Mouse (Mus musculus) kidney, postnatal 0 days (tissue): Measurements from ENCODE around the gene Sh3bgr. TPM values are rescaled to one million over a fixed set of nuclear protein-coding genes. Genes with fewer than 3 reads are reported as not detected.

Experiments
- ATAC-seq: fragments of 200-750 bp; cut with Nextera tagmentation; replicated peaks from 2 replicates; pipeline ENCODE4 v1.8.0; 2017; ENCODE audit warnings: low read depth, moderate number of reproducible peaks, moderate TSS enrichment, moderate library complexity; ENCODE audit not compliant: low FRiP score
- DNase-seq: peaks from one replicate; pipeline ENCODE4 v3.0.0-alpha.2; 2016; ENCODE audit warnings: low spot score
- H3K27ac ChIP-seq: fragments of 300-500 bp; sonication (generic); 2 replicates; pipeline ENCODE4 v1.5.1; 2014; ENCODE audit warnings: mild to moderate bottlenecking
- H3K27me3 ChIP-seq: fragments of 300-500 bp; sonication (generic); 2 replicates; pipeline ENCODE4 v1.6.1; 2014; ENCODE audit warnings: low read length, mixed read lengths; ENCODE audit not compliant: insufficient read depth
- H3K36me3 ChIP-seq: fragments of 300-500 bp; sonication (generic); 2 replicates; pipeline ENCODE4 v1.6.1; 2014; ENCODE audit warnings: low read length, mixed read lengths; ENCODE audit not compliant: insufficient read depth
- H3K4me1 ChIP-seq: fragments of 300-500 bp; sonication (generic); replicated peaks from 2 replicates; pipeline ENCODE4 v1.6.1; 2014; ENCODE audit warnings: antibody characterized with exemption, low read length, mixed read lengths; ENCODE audit not compliant: insufficient read depth
- H3K4me2 ChIP-seq: fragments of 300-500 bp; sonication (generic); 2 replicates; pipeline ENCODE4 v1.6.1; 2014; ENCODE audit warnings: mild to moderate bottlenecking, low read length, moderate library complexity, mixed read lengths
- H3K4me3 ChIP-seq: fragments of 300-500 bp; sonication (generic); replicated peaks from 2 replicates; pipeline ENCODE4 v1.5.1; 2014; ENCODE audit warnings: low read depth, low read length
- H3K9ac ChIP-seq: fragments of 300-500 bp; sonication (generic); 2 replicates; pipeline ENCODE4 v1.6.1; 2014; ENCODE audit warnings: low read depth, low read length
- H3K9me3 ChIP-seq: fragments of 300-500 bp; sonication (generic); replicated peaks from 2 replicates; pipeline ENCODE4 v1.6.1; 2016; ENCODE audit warnings: low read length, inconsistent platforms, mixed read lengths
- CTCF ChIP-seq: IDR thresholded peaks from 2 replicates; pipeline ENCODE4 v1.5.1; 2016; ENCODE audit warnings: antibody characterized with exemption, low read depth, mild to moderate bottlenecking, moderate library complexity
- WGBS: fragments of 180-500 bp; shearing (Covaris S2); extraction: QIAGEN DNeasy Blood & Tissue Kit; methylation state at CpG from one replicate; pipeline ENCODE4 v1.1.7; 2014; 5-methylcytosine and 5-hydroxymethylcytosine counted together
- polyA plus RNA-seq: library from polyadenylated mRNA; unstranded; fragments of >200 nt; fragmentation: Nextera tagmentation; extraction: Ambion mirVana; gene quantifications from 2 replicates; pipeline ENCODE4 v1.2.1, GENCODE M21; 2015

Sh3bgr gene
- polyA plus RNA-seq, 1 experiment from 2014 or later = 3.3 TPM

DNA sequence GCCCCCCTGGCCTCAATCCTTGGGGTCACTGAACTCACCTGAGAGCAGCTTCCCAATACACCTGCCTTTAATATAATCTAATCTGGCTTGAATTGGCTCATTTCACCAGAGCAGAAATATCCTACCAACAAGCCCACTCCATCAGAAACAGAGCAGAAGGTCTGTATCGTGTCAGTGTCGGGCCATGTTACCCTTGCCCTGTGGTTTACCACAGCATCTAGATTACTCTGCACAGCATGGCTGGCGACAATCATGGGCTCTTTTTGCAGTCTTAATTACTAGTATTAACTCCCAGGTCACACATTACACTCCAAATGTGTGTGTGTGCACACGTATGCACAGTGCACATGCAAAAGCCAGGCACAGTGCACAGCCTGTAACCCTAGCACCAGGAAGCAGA lies 31.4 kb upstream of the Sh3bgr start:
- Histone ChIP-seq H3K9ac (no peak overlapping the region), H3K9me3 (no peaks in the 10 kb centered on the region), H3K4me3 (no peak overlapping the region), H3K27ac (no peak overlapping the region), H3K27me3 (no peaks in the 10 kb centered on the region), H3K4me1 (no peaks in the 10 kb centered on the region), H3K4me2 (no peak overlapping the region), H3K36me3 (no peaks in the 10 kb centered on the region)
- ATAC-seq (no peak), DNase-seq (no peak)
- whole genome bisulfite sequencing = 91% methylated on average over 4 of the region's 4 CpGs
- TF ChIP-seq CTCF = no peak

GRCm38 (mm10) chr16:96173648-96174047 lies 26.6 kb upstream of the Sh3bgr start:
- 60% methylated on average over 8 of the region's 8 CpGs for WGBS
- H3K36me3 ChIP-seq = no peaks in the 10 kb centered on the region
- ATAC-seq (no peak), DNase-seq (no peak)
- TF ChIP-seq CTCF = no peak
- H3K27me3 ChIP-seq = no peaks in the 10 kb centered on the region
- H3K27ac ChIP-seq = no peak overlapping the region
- no peaks in the 10 kb centered on the region for H3K4me1 ChIP-seq
- H3K9ac ChIP-seq = no peak overlapping the region
- no peak overlapping the region for H3K4me2 ChIP-seq
- no peaks in the 10 kb centered on the region for H3K9me3 ChIP-seq
- H3K4me3 ChIP-seq = no peak overlapping the region

DNA sequence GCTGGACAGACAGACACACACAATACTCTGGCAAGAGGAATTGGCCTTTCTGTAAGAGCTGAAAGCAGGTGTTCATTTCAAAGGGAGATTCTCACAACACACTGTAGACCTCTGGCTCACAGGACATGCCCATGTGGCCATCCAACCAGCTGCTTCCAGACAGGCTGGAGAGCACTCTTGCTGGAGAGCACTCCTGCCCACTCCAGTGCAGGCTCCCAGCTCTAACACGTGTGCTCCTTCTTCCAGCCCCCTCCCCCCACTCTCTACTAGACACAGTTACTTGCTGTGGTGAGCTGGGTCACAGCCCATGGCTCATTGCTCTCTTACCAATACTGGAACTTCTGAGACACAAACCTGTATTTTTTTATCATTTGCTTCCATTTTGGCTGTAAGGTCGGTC lies 24.9 kb upstream of the Sh3bgr start:
- no peak for TF ChIP-seq CTCF
- 49% methylated on average over 2 of the region's 2 CpGs for WGBS
- no peak for DNase-seq
- Histone ChIP-seq H3K9ac (no peak overlapping the region), H3K4me2 (no peak overlapping the region), H3K9me3 (no peaks in the 10 kb centered on the region), H3K4me3 (no peak overlapping the region), H3K27me3 (no peaks in the 10 kb centered on the region), H3K27ac (no peak overlapping the region), H3K4me1 (no peaks in the 10 kb centered on the region), H3K36me3 (no peaks in the 10 kb centered on the region)
- ATAC-seq = peak; percentile 33; the same call in 1 of the 2 replicates

DNA sequence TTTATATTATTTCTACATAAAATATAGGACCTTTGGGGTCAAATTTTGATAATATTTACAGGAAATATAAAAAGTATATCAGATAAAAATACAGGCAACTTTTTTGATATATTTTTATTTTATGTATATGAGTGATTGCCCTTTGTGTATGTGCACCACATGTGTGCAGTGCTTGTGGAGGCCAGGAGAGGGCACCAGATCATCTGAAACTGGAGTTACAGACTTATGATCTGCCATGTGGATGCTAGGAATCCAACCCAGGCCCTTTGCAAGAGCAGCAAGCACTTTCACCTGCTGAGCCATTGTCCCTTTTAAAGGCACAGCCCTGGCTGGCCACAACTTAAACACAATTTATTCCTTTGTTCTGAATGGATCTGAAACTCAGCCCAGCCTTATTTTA lies 21.1 kb upstream of the Sh3bgr start:
- H3K4me3 ChIP-seq = no peak overlapping the region
- ATAC-seq = no peak
- H3K4me1 ChIP-seq = no peaks in the 10 kb centered on the region
- H3K27me3 ChIP-seq = no peaks in the 10 kb centered on the region
- H3K9ac ChIP-seq = no peak overlapping the region
- 0 out of 2 replicates have a peak, but pooled peaks have one; percentile 11 for TF ChIP-seq CTCF
- no peaks in the 10 kb centered on the region for H3K36me3 ChIP-seq
- no peak for DNase-seq
- no peak overlapping the region for H3K27ac ChIP-seq
- H3K4me2 ChIP-seq = no peak overlapping the region
- H3K9me3 ChIP-seq = no peaks in the 10 kb centered on the region

GRCm38 (mm10) chr16:96187619-96188018 lies 12.6 kb upstream of the Sh3bgr start:
- Histone ChIP-seq H3K9me3 (no peaks in the 10 kb centered on the region), H3K4me3 (no peak overlapping the region), H3K36me3 (no peaks in the 10 kb centered on the region), H3K27me3 (no peaks in the 10 kb centered on the region), H3K4me1 (0 out of 2 replicates have a peak, but pooled peaks cover 3% of the 10 kb centered on the region), H3K27ac (no peak overlapping the region), H3K4me2 (no peak overlapping the region), H3K9ac (no peak overlapping the region)
- no peak for TF ChIP-seq CTCF
- DNase-seq (no peak), ATAC-seq (no peak)
- 86% methylated on average over 5 of the region's 5 CpGs for WGBS

- TF ChIP-seq CTCF = no peak
- H3K27me3 ChIP-seq = no peaks in the 10 kb centered on the region
- H3K27ac ChIP-seq = peak within 1 kb of the TSS; percentile 58
- H3K9me3 ChIP-seq = no peaks in the 10 kb centered on the region
- under 1% methylated on average over 77 of the region's 77 CpGs for WGBS
- H3K36me3 ChIP-seq = no peaks in the 10 kb centered on the region
- DNase-seq = peak; percentile 99
- H3K4me1 ChIP-seq = 0 out of 2 replicates have a peak, but pooled peaks cover 3% of the 10 kb centered on the region
- ATAC-seq = peak; percentile 97
- H3K9ac ChIP-seq = peak within 1 kb of the TSS; percentile 79
- H3K4me3 ChIP-seq = peak within 1 kb of the TSS; percentile 85
- peak within 1 kb of the TSS; percentile 88 for H3K4me2 ChIP-seq
These were observed 8.4 kb upstream of the Sh3bgr start, which contains the start of gene Lca5l for GRCm38 (mm10) chr16:96191531-96192506. Gene Lca5l, minus strand, starts transcription at chr16:96192271.
